Mouse (Mus musculus): ENCODE results near the gene Gm14744. TPM values are rescaled to one million over a fixed set of nuclear protein-coding genes. Genes with fewer than 3 reads are reported as not detected.
"Not testable (repeated sequence)": the region's sequence is repeated elsewhere in the genome, so short reads cannot be mapped to it uniquely, and the experiment has no call there.

Gm14744 gene
- total RNA-seq (2021): not detected
- long read RNA-seq, experiment 1: 0 reads
- long read RNA-seq, experiment 2: 0 reads

GRCm38 (mm10) chrX:77864458-77864857 lies at the start of gene Gm14744:
Gene Gm14744 (plus strand): TSS chrX:77864758.
- H3K4me3 ChIP-seq; DNase-seq; intact Hi-C loops (cut with DNase I); H3K27ac ChIP-seq: not testable (repeated sequence)

- DNase-seq: no peak
- no peak for TF ChIP-seq CTCF (IDR thresholded peaks at IDR 0.05)
- Histone ChIP-seq H3K27ac (no peak within 1 kb of the TSS), H3K4me3 (no peak within 1 kb of the TSS)
- intact Hi-C loops (cut with DNase I): no loop called here
Measured at GRCm38 (mm10) chrX:77853523-77853922, 11.0 kb upstream of the Gm14744 start, which contains the start of gene Pbsn. Gene Pbsn (minus strand): TSS chrX:77853623.

- DNase-seq; H3K4me3 ChIP-seq; H3K27ac ChIP-seq; intact Hi-C loops (cut with DNase I): not testable (repeated sequence)
Measured at GRCm38 (mm10) chrX:77880033-77880432, 15.5 kb downstream of the Gm14744 start.

Other genes starting within 250 kb of the Gm14744 start
- 1 to 10 TPM; 5.8 to 7.4 TPM for gene Prkx, start 68.5 kb upstream of the Gm14744 start, total RNA-seq (2021)
- gene Pbsn, start 11.1 kb upstream of the Gm14744 start, total RNA-seq (2021): not detected
- gene 5430402E10Rik, start 60.3 kb downstream of the Gm14744 start, total RNA-seq (2021): not detected
- gene Obp1a, start 226.6 kb downstream of the Gm14744 start, total RNA-seq (2021): not detected

Data from gastrocnemius, adult 2 months (tissue).